8 mouse cellular contexts compared by ENCODE assay signal in genomic region chr1:74236590-74237317, GRCm38 (mm10). TPM values are rescaled to one million over a fixed set of nuclear protein-coding genes. Genes with fewer than 3 reads are reported as not detected.
A peak's percentile ranks its signal among the peaks of the same experiment; 100 is the strongest.
DNase-seq lines count a peak whose midpoint lies in the region; ATAC-seq and TF ChIP-seq lines count a peak whose summit lies in the region.

No protein-coding gene starts in this region.

- under 1% methylated on average over 46 of the region's 57 CpGs for WGBS in thymus, adult 2 months
- under 1% methylated on average over 41 of the region's 57 CpGs for WGBS in lung, embryonic 16.5 days
- WGBS in neural tube, embryonic 15.5 days: 2% methylated on average over 51 of the region's 57 CpGs

- peak; percentile 49 for DNase-seq in thymus, adult 2 months
- no peak for DNase-seq in thymus, postnatal 4 days
- peak; percentile 5 for DNase-seq in embryo, embryonic 11.5 days (ENCODE audit: low read depth, low spot score)
- DNase-seq in heart, adult 9 months (ENCODE audit: low spot score in 2 of 2): peak; percentile 43 to 57
- peak; percentile 25 to 46 for DNase-seq in kidney, adult 8-10 months

- H3K27me3 ChIP-seq in thymus, adult 2 months (ENCODE audit: control insufficient read depth, insufficient read depth, low read length): no peaks in the 10 kb centered on the region
- H3K27me3 ChIP-seq in lung, embryonic 16.5 days (ENCODE audit: control insufficient read depth, insufficient read depth, low read depth, low read length): no peaks in the 10 kb centered on the region
- no peaks in the 10 kb centered on the region for H3K27me3 ChIP-seq in neural tube, embryonic 15.5 days (replicated peaks)

- TF ChIP-seq POLR2A in thymus, adult 2 months (IDR thresholded peaks at IDR 0.05; ENCODE audit: control insufficient read depth, extremely low read depth, insufficient read depth, low read length, poor library complexity): no peak

- H3K27ac ChIP-seq in thymus, adult 2 months (ENCODE audit: control insufficient read depth, insufficient read depth, low read length): peak overlapping the region; percentile 45
- H3K27ac ChIP-seq in lung, embryonic 16.5 days (ENCODE audit: low read length): peak overlapping the region; percentile 82
- peak overlapping the region; percentile 92 for H3K27ac ChIP-seq in neural tube, embryonic 15.5 days (replicated peaks)

- TF ChIP-seq CTCF in thymus, adult 2 months (IDR thresholded peaks at IDR 0.05; ENCODE audit: borderline replicate concordance, control insufficient read depth, extremely low read depth, insufficient read depth, low read length, poor library complexity): no peak

- H3K4me2 ChIP-seq in lung, embryonic 16.5 days (ENCODE audit: low read depth, low read length): peak overlapping the region; percentile 75
- H3K4me2 ChIP-seq in neural tube, embryonic 15.5 days: peak overlapping the region; percentile 79

- peak; percentile 59 for ATAC-seq in lung, embryonic 16.5 days (ENCODE audit: low read depth)
- peak; percentile 80 for ATAC-seq in neural tube, embryonic 15.5 days (ENCODE audit: low FRiP score)
- no peak for ATAC-seq in frontal cortex, adult (ENCODE audit: low TSS enrichment)

- H3K9me3 ChIP-seq in lung, embryonic 16.5 days (ENCODE audit: control insufficient read depth, low read length): no peaks in the 10 kb centered on the region
- no peaks in the 10 kb centered on the region for H3K9me3 ChIP-seq in neural tube, embryonic 15.5 days (replicated peaks)

- H3K9ac ChIP-seq in lung, embryonic 16.5 days (ENCODE audit: low read length): peak overlapping the region; percentile 93
- peak overlapping the region; percentile 89 for H3K9ac ChIP-seq in neural tube, embryonic 15.5 days (replicated peaks)

- no peaks in the 10 kb centered on the region for H3K36me3 ChIP-seq in thymus, adult 2 months (ENCODE audit: control insufficient read depth, insufficient read depth, low read length)
- H3K36me3 ChIP-seq in lung, embryonic 16.5 days (ENCODE audit: control insufficient read depth, insufficient read depth, low read length): no peaks in the 10 kb centered on the region
- H3K36me3 ChIP-seq in neural tube, embryonic 15.5 days: no peaks in the 10 kb centered on the region

- H3K4me3 ChIP-seq in thymus, adult 2 months (ENCODE audit: control insufficient read depth, insufficient read depth, low read length): peak overlapping the region; percentile 86
- H3K4me3 ChIP-seq in lung, embryonic 16.5 days (ENCODE audit: low read length): peak overlapping the region; percentile 83
- H3K4me3 ChIP-seq in neural tube, embryonic 15.5 days (replicated peaks): peak overlapping the region; percentile 98

- H3K4me1 ChIP-seq in thymus, adult 2 months (replicated peaks; ENCODE audit: control insufficient read depth, insufficient read depth, low read length): peaks cover 18% of the 10 kb centered on the region
- H3K4me1 ChIP-seq in lung, embryonic 16.5 days (replicated peaks; ENCODE audit: control insufficient read depth, insufficient read depth, low read length): peaks cover 30% of the 10 kb centered on the region
- peaks cover 45% of the 10 kb centered on the region for H3K4me1 ChIP-seq in neural tube, embryonic 15.5 days

RNA-seq across cellular contexts. Expression of gene Arpc2, which starts 0.9 kb away (rescaled TPM):
- 263 and 279 TPM in 2 replicates for polyA plus RNA-seq in thymus, adult 2 months (2012; rRNA removed)
- polyA plus RNA-seq in lung, embryonic 16.5 days (2015; fragmentation: Nextera tagmentation; extraction: Ambion mirVana): 418 and 448 TPM in 2 replicates
- polyA plus RNA-seq in neural tube, embryonic 15.5 days (2015; fragmentation: Nextera tagmentation; extraction: Ambion mirVana): 393 and 423 TPM in 2 replicates

RNA-seq across cellular contexts. Expression of gene Gpbar1, which starts 41.6 kb away (rescaled TPM):
- 0.40 and 1.3 TPM in 2 replicates for polyA plus RNA-seq in thymus, adult 2 months (2012; rRNA removed)
- polyA plus RNA-seq in lung, embryonic 16.5 days (2015; fragmentation: Nextera tagmentation; extraction: Ambion mirVana): 0.19 and 0.40 TPM in 2 replicates
- polyA plus RNA-seq in neural tube, embryonic 15.5 days (2015; fragmentation: Nextera tagmentation; extraction: Ambion mirVana): 0.73 TPM in 1 of 2 replicates, not detected in the other

RNA-seq across cellular contexts. Expression of gene Cxcr1, which starts 42.3 kb away (rescaled TPM):
- not detected in 2 replicates for polyA plus RNA-seq in thymus, adult 2 months (2012; rRNA removed)
- polyA plus RNA-seq in lung, embryonic 16.5 days (2015; fragmentation: Nextera tagmentation; extraction: Ambion mirVana): not detected in 2 replicates
- polyA plus RNA-seq in neural tube, embryonic 15.5 days (2015; fragmentation: Nextera tagmentation; extraction: Ambion mirVana): not detected in 2 replicates

RNA-seq across cellular contexts. Expression of gene Aamp, which starts 47.8 kb away (rescaled TPM):
- polyA plus RNA-seq in thymus, adult 2 months (2012; rRNA removed): 183 and 201 TPM in 2 replicates
- polyA plus RNA-seq in lung, embryonic 16.5 days (2015; fragmentation: Nextera tagmentation; extraction: Ambion mirVana): 252 and 267 TPM in 2 replicates
- 209 and 236 TPM in 2 replicates for polyA plus RNA-seq in neural tube, embryonic 15.5 days (2015; fragmentation: Nextera tagmentation; extraction: Ambion mirVana)

RNA-seq across cellular contexts. Expression of gene Pnkd, which starts 48.0 kb away (rescaled TPM):
- polyA plus RNA-seq in thymus, adult 2 months (2012; rRNA removed): 41.1 and 50.1 TPM in 2 replicates
- polyA plus RNA-seq in lung, embryonic 16.5 days (2015; fragmentation: Nextera tagmentation; extraction: Ambion mirVana): 123 and 126 TPM in 2 replicates
- 152 and 156 TPM in 2 replicates for polyA plus RNA-seq in neural tube, embryonic 15.5 days (2015; fragmentation: Nextera tagmentation; extraction: Ambion mirVana)
